Mouse (Mus musculus) ES-E14 (cell line): ENCODE measurements around the gene Casc3. TPM values are rescaled to one million over a fixed set of nuclear protein-coding genes. Genes with fewer than 3 reads are reported as not detected.
A peak's percentile ranks its signal among the peaks of the same experiment; 100 is the strongest.

Experiments
- DNase-seq: peaks from one replicate; pipeline ENCODE4 v3.0.0-alpha.2; 2013; ENCODE audit warnings: low read depth, low spot score
- H3K27ac ChIP-seq: 2 replicates; pipeline ENCODE4 v1.5.1; 2012; ENCODE audit warnings: low read depth, mild to moderate bottlenecking, low read length, moderate library complexity, mixed read lengths; ENCODE audit not compliant: poor library complexity, insufficient read depth, severe bottlenecking
- H3K36me3 ChIP-seq: 2 replicates; pipeline ENCODE4 v1.6.1; 2012; ENCODE audit warnings: mild to moderate bottlenecking, low read length, moderate library complexity, mixed read lengths; ENCODE audit not compliant: control insufficient read depth, poor library complexity, insufficient read depth, severe bottlenecking
- H3K4me1 ChIP-seq, 2 experiments: fragments of 150-350 bp in 1 of 2; sonication (generic) in 1 of 2; 2 replicates each; pipeline ENCODE4 v1.6.1; 2012; ENCODE audit warnings: low read length in 2 of 2, mild to moderate bottlenecking in 1 of 2, mixed read lengths in 1 of 2; ENCODE audit not compliant: control insufficient read depth in 2 of 2, insufficient read depth in 2 of 2, poor library complexity in 1 of 2
- H3K4me3 ChIP-seq, 2 experiments: fragments of 150-350 bp in 1 of 2; sonication (generic) in 1 of 2; 2 replicates each; pipeline ENCODE4 v1.5.1; 2012; ENCODE audit warnings: low read length in 2 of 2, low read depth in 1 of 2, mild to moderate bottlenecking in 1 of 2, mixed read lengths in 1 of 2; ENCODE audit not compliant: insufficient read depth in 1 of 2, poor library complexity in 1 of 2, severe bottlenecking in 1 of 2
- H3K9ac ChIP-seq: 2 replicates; pipeline ENCODE4 v1.6.1; 2012; ENCODE audit warnings: low read depth, mild to moderate bottlenecking, low read length, mixed read lengths; ENCODE audit not compliant: poor library complexity, insufficient read depth, severe bottlenecking
- H3K9me3 ChIP-seq: fragments of 150-350 bp; sonication (generic); 2 replicates; pipeline ENCODE4 v1.6.1; 2012; ENCODE audit warnings: low read depth, mild to moderate bottlenecking, low read length; ENCODE audit not compliant: control insufficient read depth, insufficient read depth
- CHD2 ChIP-seq: IDR thresholded peaks from 2 replicates; pipeline ENCODE4 v1.6.1; 2014; ENCODE audit warnings: mild to moderate bottlenecking, low read depth, low read length, inconsistent platforms
- HCFC1 ChIP-seq: IDR thresholded peaks from 2 replicates; pipeline ENCODE4 v1.6.1; 2012; ENCODE audit warnings: low read length, inconsistent platforms, borderline replicate concordance; ENCODE audit not compliant: insufficient read depth
- MAFK ChIP-seq: IDR thresholded peaks from 2 replicates; pipeline ENCODE4 v1.6.1; 2014; ENCODE audit warnings: mild to moderate bottlenecking, low read depth, low read length, inconsistent platforms; ENCODE audit not compliant: insufficient read depth
- ZC3H11A ChIP-seq: IDR thresholded peaks from 2 replicates; pipeline ENCODE4 v1.6.1; 2012; ENCODE audit warnings: low read depth, mild to moderate bottlenecking, inconsistent platforms, low read length, borderline replicate concordance
- ZNF384 ChIP-seq: IDR thresholded peaks from 2 replicates; pipeline ENCODE4 v1.6.1; 2012; ENCODE audit warnings: low read depth, low read length, inconsistent platforms
- in situ Hi-C, 2 experiments: fragments of 600-800 bp; cut with MboI; formaldehyde crosslinking; loops; one replicate each; pipeline ENCODE4 v1.15.1; 2025; ENCODE audit warnings: low sequenced_read_pairs in 2 of 2, inconsistent platforms in 1 of 2; ENCODE audit not compliant: unreplicated experiment in 2 of 2
- total RNA-seq: library from RNA; depleted of rRNA; stranded (reverse); fragments of 300-350 nt; gene quantifications from 2 replicates; pipeline ENCODE4 v1.2.3, GENCODE M21; 2012

Casc3 gene
- total RNA-seq, 1 experiment: 14.6 TPM

DNA sequence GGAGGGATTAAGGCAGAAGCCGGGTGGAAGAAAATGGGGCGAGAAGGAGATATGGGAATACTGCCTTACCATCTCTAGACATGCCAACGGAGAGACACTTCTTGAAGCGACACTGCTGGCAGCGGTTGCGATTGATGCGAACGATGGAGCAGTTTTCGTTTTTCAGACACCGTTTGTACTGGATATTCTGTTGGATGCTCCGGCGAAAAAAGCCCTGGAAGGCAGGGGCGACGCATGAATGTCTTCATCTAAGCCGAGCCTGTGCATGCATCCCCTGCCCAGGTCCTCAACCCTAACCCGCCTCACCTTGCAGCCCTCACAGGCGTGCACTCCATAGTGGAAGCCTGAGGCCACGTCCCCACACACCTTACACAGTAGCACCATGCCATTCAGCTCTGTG, 33.6 kb upstream of the Casc3 start:
- no peak for DNase-seq
- Histone ChIP-seq H3K4me3 (no peak overlapping the region), H3K9me3 (no peaks in the 10 kb centered on the region), H3K27ac (no peak overlapping the region), H3K9ac (no peak overlapping the region), H3K4me1 (peaks cover 5 to 29% of the 10 kb centered on the region in 2 experiments; a peak in 3 of 4 replicates), H3K36me3 (peaks cover 23% of the 10 kb centered on the region)
- in situ Hi-C loops: no loop called here
- TF ChIP-seq ZC3H11A (no peak), HCFC1 (no peak), CHD2 (no peak), ZNF384 (no peak), MAFK (no peak)

DNA sequence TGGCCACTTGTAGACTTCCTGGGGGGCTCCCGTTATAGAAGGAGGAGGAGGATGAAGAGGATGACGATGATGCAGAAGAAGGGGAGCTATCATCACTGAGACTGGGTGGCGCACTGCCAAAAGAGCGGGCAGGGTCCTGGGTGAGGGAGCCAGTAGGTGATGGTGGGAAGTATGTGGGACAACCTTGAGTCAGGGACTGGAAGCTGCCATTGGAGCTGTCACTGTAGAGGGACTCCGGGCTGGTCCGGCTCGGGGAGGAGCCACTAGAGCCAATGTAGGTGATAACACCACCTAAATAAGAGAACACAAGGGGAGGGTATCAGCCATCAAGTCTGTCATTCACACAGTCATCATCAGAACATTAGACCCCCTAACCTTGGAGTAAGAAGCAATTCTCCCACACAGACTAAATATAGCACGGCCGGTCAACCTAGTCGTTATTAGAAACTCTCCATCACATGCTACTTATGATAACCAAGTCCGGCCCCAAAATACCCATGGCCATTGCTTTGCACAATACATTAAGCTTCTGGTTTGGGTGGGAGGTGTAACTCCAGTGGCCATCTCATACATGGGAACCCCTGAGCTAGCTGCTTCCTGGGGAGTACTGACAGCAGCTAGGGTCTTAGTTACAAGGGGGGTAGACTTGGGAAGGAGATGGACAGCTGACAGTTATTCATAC, 32.7 kb upstream of the Casc3 start:
- Histone ChIP-seq H3K4me3 (no peak overlapping the region), H3K9ac (no peak overlapping the region), H3K36me3 (peaks cover 23% of the 10 kb centered on the region), H3K4me1 (peaks cover 8 to 25% of the 10 kb centered on the region in 2 experiments; a peak in 3 of 4 replicates), H3K27ac (no peak overlapping the region), H3K9me3 (no peaks in the 10 kb centered on the region)
- in situ Hi-C loops: no loop called here
- TF ChIP-seq HCFC1 (no peak), ZC3H11A (no peak), MAFK (no peak), CHD2 (no peak), ZNF384 (no peak)
- DNase-seq: no peak

DNA sequence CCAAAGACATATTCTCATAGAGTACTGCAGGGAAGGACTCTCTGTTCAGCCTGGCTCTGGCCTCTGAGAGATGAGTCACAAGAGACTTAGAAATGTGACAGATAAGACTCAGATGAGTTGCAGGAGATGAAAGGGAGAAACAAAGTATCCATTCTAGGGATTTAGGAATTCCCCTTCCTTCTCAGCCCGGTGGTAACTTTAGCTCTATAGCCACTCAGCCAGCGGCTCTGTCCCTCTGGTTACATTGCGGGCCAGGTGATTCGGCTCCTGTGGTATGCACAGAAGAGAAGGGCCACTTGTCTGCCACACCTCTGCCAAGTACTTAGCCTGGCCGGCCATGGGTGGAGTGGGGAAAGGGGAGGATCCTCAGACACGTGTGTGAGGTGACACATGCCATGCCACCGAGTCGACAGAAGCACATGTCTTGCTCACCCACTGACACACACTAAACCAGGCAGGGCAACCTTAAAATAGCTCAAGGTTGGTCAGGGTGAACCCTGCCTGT, 32.0 kb upstream of the Casc3 start:
- Histone ChIP-seq H3K9me3 (no peaks in the 10 kb centered on the region), H3K36me3 (peaks cover 23% of the 10 kb centered on the region), H3K4me3 (no peak overlapping the region), H3K4me1 (peaks cover 8 to 24% of the 10 kb centered on the region in 2 experiments; a peak in 3 of 4 replicates), H3K9ac (no peak overlapping the region), H3K27ac (no peak overlapping the region)
- no peak for TF ChIP-seq HCFC1
- no peak for TF ChIP-seq MAFK
- no peak for TF ChIP-seq ZNF384
- no peak for TF ChIP-seq ZC3H11A
- TF ChIP-seq CHD2: no peak
- no peak for DNase-seq
- in situ Hi-C loops: no loop called here

DNA sequence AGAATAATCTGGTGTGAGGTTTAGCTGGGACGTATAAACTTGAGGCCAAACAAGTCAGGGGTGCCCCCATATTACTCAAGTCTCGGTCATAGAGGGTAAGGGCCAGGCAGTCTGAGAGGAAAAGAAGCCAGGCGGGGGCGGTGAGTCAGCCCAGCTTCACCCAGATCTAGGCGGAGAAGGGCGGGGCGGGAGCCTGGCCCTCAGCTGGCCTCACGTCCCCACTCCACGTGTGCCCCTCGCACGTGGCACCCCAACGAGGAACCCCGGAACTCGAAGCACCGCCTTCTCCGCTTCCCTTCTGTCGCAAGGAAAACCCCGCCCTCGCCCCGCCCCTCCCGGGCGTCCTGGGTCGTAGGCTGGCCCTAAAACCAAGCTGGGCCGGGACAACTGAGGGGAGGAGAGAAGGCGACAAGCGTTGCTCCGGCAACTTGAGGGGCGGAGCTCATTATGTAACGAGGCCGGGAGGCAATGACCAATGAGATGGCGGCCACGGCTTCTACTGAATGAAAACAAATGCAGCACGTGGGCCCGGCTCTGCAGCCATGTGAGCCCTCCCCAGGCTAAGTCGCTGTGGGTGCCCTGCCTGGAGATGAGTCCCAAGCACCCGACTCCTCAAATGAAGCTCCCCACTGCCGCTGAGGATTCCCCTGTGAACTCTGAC, 30.9 kb upstream of the Casc3 start:
- Histone ChIP-seq H3K4me3 (peak overlapping the region; percentile 55 to 59), H3K9ac (no peak overlapping the region; the same call in 1 of the 2 replicates), H3K36me3 (peaks cover 18% of the 10 kb centered on the region), H3K4me1 (peaks cover 8 to 18% of the 10 kb centered on the region in 2 experiments; a peak in 3 of 4 replicates), H3K27ac (no peak overlapping the region), H3K9me3 (no peaks in the 10 kb centered on the region)
- TF ChIP-seq MAFK (no peak), CHD2 (0 out of 2 replicates have a peak, but pooled peaks have one; percentile 8), ZC3H11A (no peak), HCFC1 (peak; percentile 50; the same call in 1 of the 2 replicates), ZNF384 (no peak)
- in situ Hi-C loops: no loop called here
- DNase-seq: peak; percentile 98
